Mouse (Mus musculus): ENCODE data around the gene Rhox3c.
"Not testable (repeated sequence)": the region's sequence is repeated elsewhere in the genome, so short reads cannot be mapped to it uniquely, and the experiment has no call there.

Rhox3c gene

DNA sequence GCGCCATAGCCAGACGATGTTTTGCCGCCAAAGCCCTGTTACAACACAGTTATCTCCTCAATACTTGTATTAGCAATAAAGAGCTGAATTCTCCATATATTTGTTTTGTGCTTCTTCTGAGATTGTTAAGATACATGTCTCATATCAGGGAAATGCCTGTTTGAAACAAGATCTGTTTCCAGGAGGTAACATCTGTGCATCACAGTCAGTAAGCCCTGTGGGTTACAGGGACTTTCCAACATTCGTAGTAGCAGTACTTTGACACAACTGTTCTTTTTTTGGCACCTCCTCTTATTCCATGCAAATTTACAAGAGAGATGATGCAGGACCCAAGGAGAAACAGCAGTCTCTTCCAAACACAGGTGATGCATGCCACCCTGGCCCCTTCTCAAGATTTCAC is at the start of gene Rhox3c:
TSS of gene Rhox3c (plus strand) at position 301 of the 400 bp plus-strand sequence.
- not testable (repeated sequence) for DNase-seq (ENCODE audit: low spot score)

DNA sequence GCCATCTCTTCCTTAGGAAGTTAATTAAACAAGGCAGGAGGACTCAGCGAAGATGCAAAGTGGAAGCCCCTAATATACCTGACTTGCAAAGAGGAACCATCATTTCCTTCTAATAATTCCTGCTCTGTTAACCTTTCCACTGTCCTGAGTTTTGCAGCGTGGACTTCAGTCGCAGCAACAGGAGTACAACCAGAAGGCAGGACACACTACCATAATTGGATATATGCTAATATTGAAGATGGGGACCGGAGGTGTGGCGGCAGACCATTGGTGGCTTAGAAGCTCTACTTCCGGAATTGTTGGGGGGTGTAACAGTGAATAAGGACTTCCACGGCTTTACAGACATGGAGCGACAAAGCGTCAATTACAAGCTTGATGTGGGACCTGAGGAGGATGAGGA is 46.6 kb upstream of the Rhox3c start, which contains the start of gene Rhox2b:
TSS of gene Rhox2b (plus strand) at position 301 of the 400 bp plus-strand sequence.
- DNase-seq (ENCODE audit: low spot score): not testable (repeated sequence)

DNA sequence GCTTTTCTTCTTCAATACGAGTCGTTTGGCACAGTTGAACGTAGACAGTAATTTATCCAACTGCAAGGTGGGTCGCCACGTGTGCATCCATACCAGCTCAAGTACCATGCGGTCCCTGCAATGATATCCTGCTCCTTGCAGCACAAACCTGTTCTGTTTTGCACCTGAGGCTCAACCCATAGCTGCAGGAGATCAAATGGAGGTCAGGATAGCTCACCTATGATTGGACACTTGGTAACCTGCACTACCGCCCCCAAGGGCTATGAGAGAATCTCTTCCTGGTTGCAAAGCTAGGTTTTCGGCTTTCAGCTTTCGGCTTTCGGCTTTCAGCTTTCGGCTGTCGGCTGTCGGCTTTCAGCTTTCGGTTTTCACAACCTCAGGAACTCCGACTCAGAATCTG is 26.2 kb upstream of the Rhox3c start, which contains the start of gene Rhox4b:
TSS of gene Rhox4b (plus strand) at position 301 of the 400 bp plus-strand sequence.
- not testable (repeated sequence) for DNase-seq (ENCODE audit: low spot score)

DNA sequence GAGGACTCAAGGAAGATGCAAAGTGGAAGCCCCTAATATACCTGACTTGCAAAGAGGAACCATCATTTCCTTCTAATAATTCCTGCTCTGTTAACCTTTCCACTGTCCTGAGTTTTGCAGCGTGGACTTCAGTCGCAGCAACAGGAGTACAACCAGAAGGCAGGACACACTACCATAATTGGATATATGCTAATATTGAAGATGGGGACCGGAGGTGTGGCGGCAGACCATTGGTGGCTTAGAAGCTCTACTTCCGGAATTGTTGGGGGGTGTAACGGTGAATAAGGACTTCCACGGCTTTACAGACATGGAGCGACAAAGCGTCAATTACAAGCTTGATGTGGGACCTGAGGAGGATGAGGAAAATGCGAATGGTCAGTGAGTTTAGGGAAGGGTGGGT is 5.0 kb upstream of the Rhox3c start, which contains the start of gene Rhox2c:
TSS of gene Rhox2c (plus strand) at position 301 of the 400 bp plus-strand sequence.
- not testable (repeated sequence) for DNase-seq (ENCODE audit: low spot score)

GRCm38 (mm10) chrX:37480037-37480436 is 21.7 kb downstream of the Rhox3c start, which contains the start of gene Rhox4c:
TSS of gene Rhox4c (plus strand) at chrX:37480337.
- DNase-seq (ENCODE audit: low spot score): not testable (repeated sequence)

DNA sequence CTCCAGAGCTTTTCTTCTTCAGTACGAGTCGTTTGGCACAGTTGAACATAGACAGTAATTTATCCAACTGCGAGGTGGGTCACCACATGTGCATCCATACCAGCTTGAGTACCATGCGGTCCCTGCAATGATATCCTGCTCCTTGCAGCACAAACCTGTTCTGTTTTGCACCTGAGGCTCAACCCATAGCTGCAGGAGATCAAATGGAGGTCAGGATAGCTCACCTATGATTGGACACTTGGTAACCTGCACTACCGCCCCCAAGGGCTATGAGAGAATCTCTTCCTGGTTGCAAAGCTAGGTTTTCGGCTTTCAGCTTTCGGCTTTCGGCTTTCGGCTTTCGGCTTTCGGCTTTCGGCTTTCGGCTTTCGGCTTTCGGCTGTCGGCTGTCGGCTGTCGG is 55.7 kb downstream of the Rhox3c start, which contains the start of gene Rhox4d:
TSS of gene Rhox4d (plus strand) at position 301 of the 400 bp plus-strand sequence.
- not testable (repeated sequence) for DNase-seq (ENCODE audit: low spot score)

Measured in urinary bladder, postnatal 14 days (tissue).